Mouse (Mus musculus): ENCODE measurements around the gene 4921501E09Rik.
A peak's percentile ranks its signal among the peaks of the same experiment; 100 is the strongest.

4921501E09Rik gene

DNA sequence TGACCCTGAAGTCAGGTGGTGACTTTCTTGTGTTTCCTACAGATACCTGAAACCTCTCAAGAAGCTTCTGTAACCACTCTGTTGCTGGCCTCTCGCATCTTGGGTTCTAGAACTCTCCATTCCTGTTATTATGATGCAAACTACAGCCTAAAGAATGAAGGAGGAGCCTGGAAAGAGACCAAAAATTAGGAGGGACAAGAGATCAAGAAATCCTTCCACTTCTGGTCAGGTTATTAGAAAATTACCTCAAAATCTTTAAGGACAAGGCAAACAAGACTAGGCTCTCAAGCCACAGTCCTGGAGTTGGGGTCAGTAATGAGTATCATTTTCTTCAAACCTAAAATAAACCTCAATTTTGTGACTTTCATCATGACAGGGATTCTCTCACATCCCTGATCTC, at the start of gene 4921501E09Rik:
4921501E09Rik (minus strand) TSS at position 101 of the 400 bp plus-strand sequence.
- TF ChIP-seq GATA4 (IDR thresholded peaks at IDR 0.05; ENCODE audit: insufficient replicate concordance, low read length) = no peak

DNA sequence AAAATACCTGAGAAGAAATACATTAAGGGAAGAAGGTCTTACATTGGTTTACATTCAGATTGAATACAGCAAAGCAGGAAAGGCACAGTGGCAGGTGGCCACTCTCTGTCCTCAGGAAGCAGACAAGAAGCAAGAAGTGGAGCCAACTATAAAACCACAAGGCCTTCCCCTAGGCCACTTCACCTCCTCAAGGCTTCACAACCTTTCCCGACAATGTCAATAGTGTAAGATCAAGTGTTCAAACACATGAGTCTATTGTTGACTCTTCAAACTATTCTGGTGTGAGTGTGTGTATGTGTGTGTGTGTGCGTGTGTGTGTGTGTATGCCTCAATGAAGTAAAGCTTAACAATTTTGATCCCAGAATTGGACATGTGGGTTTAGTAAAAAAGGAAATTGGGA, 29.5 kb upstream of the 4921501E09Rik start:
- TF ChIP-seq GATA4 (IDR thresholded peaks at IDR 0.05; ENCODE audit: insufficient replicate concordance, low read length) = no peak

DNA sequence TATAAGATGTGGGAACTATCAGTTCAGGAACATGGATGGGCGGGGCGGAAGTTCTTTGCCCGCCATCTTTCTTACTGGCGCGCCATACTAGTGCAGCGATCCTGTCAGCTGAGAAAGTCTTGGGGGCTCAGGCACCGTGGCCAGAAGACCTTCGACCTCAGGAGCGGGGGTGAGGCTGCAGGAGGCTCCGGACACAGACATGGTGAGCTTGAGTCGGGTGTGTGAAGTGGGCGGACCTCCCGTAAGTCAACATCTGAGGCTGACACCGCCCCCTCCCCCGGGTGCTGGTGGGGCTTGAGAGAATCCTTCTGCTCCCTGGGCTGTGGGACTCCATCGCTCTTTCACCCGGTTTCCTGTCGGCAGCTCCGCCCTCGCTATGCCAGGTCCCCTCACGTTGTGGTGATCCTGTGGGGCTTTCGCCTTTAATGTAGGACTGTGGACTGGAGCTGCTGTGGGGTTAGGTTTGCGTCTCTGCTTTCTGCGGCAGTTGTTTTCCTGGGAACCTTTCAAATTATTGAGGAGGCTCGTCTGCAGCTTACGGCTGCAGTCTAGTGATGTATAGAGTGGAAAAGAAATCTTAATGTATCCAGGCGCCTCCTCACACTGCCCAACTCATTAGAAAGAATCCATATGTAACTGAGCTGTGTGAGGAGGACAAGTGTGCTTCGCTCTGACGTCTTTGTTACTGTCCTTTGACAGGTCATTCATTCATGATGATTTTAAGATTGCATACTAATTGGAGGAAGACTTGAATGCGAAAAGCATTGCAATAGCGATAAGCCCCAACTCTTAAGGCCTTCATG, 24.7 kb upstream of the 4921501E09Rik start:
- no peak; the same call in 1 of the 2 replicates for TF ChIP-seq GATA4 (IDR thresholded peaks at IDR 0.05; ENCODE audit: insufficient replicate concordance, low read length)

DNA sequence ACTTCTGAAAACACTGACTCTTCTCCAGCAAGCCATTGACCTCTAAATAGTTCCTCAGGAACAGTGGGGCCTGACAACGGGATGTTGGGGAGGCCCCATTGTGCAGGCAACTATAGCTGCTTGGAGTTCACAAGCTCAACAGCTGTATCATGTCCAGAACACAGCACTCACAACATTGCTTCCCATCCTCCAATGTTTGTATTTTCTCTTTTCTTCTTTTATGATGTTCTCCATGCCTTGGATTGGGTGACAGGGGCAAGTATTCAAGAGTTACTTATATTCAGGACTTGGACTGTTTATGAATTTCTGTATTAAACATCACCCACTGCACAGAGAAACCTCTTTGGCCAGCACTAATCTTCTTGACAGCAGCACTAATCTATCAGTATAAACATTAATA, 23.8 kb upstream of the 4921501E09Rik start:
- no peak for TF ChIP-seq GATA4 (IDR thresholded peaks at IDR 0.05; ENCODE audit: insufficient replicate concordance, low read length)

DNA sequence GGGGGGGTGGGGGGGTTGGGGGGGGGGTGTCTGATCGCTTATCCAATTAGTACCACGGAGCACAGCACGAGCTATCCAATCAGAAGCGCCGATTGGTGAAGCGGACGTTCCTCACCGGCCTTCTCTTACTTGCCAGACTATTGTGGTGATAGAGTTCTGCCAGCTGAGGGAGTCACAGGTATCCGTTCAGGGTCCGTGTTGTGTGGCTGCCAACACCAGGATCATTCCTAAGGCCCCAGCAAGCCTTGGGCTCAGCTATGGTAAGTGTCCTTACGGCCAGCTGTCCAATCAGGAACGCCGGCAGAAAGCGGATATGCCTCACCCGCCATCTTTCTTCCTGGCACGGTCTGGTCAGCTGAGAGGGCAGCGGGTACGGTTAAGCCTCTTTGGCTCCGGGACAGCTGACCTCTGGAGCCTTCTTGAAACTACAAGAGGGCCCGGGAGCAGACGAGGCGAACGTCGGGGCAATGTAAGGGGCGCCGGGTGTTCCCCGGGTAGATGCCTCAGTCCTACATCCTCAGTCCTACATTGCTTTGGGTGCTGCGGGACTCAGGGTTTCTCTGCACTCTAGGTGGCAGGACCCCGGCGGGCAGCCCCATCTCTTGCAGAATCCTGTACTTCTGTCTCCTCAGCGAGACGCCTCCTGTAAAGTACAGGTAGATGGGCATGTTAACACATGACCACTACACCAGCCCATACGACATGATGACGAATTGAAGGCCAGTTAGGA, 21.5 kb upstream of the 4921501E09Rik start, which contains the start of gene Zfp563:
Zfp563 (plus strand) TSS at position 91 of the 730 bp plus-strand sequence.
- TF ChIP-seq GATA4 (IDR thresholded peaks at IDR 0.05; ENCODE audit: insufficient replicate concordance, low read length) = no peak; the same call in 1 of the 2 replicates

DNA sequence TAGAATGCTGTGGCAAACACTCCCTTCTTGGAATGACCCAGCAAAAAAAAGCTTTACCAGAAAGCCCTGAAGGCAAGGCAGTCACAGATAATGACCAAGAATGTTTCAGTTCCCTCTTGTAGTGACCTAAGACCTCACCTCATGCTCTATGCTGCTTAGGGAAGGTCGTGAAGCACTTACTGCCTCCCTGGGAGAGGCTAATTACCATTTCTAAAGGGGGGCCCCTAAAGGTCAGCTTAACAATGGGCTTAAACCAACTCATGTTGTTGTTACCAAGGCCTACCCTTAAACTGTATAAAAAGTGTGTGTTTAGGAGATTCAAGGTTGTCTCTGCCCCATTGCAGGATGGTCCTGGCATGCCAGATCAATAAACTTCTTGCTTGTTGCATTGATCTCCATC, 4.9 kb downstream of the 4921501E09Rik start:
- TF ChIP-seq GATA4 (IDR thresholded peaks at IDR 0.05; ENCODE audit: insufficient replicate concordance, low read length) = no peak

DNA sequence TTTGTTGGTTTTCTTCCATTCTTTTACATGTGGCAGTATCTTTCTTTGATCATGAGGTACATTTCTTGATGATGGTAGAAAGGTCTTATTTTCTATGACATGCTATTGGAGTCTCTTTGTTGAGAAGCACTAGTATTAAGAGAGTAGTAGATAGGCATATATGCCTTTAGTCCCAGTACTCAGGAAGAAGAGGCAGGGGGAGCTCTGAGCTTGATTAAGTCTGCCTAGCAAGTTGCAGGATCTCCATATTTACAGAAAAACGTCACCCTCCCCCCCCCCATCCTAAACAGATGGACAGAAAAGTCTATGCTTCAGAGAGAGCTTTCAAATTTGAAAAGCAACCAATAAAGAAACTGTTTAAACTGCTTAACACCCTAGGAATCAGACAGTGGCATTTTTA, 9.1 kb downstream of the 4921501E09Rik start:
- no peak for TF ChIP-seq GATA4 (IDR thresholded peaks at IDR 0.05; ENCODE audit: insufficient replicate concordance, low read length)

DNA sequence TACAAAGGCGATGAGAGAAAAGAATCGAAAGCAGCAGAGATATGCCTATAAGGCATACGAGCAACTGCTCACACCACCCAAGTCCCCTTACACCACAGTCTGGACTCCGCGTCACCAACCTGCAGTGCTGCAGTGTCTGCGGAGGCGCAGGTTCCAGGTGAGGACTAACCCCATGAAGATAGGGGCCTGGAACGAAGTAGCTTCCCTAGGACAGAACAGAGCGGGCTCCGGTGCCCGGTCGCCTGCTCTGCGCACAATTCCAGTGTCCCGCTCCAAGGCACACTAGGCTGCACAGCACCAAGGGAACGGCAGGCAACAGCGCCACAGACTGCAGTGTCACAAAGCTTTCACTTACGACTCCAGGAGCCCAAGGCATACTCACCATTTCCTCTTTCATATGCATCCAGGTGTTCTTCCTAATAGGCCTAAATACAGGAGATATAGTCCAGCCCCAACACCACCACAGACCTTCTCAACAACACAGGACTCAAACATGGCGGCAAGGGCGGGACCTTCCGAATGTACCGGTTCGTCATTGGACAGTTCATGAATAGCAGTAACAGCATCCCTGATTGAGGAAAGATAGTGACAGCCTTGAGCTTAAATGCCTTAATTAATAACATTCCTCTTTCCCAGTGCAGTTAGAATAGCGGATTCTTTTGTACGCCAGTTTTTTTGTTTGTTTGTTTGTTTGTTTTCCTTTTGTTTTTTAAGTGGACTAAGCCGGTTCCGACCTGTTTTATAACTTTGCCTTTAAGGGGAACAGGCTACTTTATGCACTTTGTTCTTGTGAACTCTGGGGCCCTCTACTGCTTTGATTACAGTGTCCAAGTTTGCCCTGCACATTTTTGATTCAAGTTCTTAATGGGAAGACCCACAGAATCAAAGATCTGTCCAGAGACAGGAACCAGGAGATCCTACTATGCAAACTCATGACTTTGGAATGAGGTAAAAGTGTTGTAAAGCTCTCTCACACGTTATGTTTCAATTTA, 34.7 kb downstream of the 4921501E09Rik start, which contains the start of gene Zfp763:
Zfp763 (minus strand) TSS at position 503 of the 992 bp plus-strand sequence.
- peak; percentile 47; the same call in 1 of the 2 replicates for TF ChIP-seq GATA4 (IDR thresholded peaks at IDR 0.05; ENCODE audit: insufficient replicate concordance, low read length)

DNA sequence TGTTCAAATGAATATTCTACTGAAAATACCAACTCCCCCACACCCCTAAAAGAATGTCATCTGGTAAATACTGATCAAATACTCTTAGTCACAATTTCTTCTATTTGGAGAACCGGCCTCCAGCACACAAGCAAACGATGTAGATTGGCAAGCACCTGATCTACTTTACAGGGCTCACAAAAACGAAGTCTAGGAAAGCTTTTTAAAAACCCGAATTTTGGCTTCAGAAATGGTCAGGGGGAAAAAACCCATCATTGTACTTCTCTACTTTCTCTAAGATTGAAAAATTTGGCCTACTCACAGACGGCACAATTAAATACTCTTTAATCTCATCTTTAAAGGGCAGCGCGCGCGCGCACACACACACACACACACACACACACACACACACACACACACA, 35.5 kb downstream of the 4921501E09Rik start:
- TF ChIP-seq GATA4 (IDR thresholded peaks at IDR 0.05; ENCODE audit: insufficient replicate concordance, low read length) = no peak

All from liver, adult (tissue).